18 mouse cellular contexts compared by ENCODE assay signal in the genomic region with DNA sequence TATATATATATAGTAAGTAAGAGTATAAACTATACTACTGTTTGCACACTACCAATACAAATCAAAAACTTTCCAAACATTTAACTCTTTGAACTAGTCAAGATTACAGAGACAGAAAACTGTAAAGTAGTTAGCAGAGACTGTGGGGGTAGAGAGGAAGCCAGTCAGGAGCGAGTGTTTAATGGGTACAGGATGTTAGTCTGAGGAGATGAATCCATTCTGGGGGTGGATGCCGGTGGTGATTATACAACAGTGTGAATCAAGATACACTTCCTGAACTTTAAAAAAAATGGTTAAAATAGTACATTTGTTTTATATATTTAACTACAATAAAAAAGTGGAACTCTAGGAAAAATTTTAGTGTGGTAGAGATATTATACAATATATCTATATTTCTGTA.
DNase-seq lines count a peak whose midpoint lies in the region; ATAC-seq lines count a peak whose summit lies in the region.
"Had no signal": no experiment of that assay in that cellular context is flagged by ENCODE, and none has a peak within 500 bp of the region (broad histone marks: within the 10 kb centered on the region; RNA-seq: fewer than 3 reads in every experiment).

No protein-coding gene starts in this region.

- no peak for DNase-seq in frontal cortex, postnatal 25 days (ENCODE audit: low spot score in 2 of 2)
- DNase-seq in right cerebral cortex, adult 18-20 months, result peak; percentile 56
- no peak for DNase-seq in right cerebral cortex, postnatal 4 days
- DNase-seq in thymus, postnatal 14 days, result peak; percentile 22
- DNase-seq in thymus, postnatal 10 days (ENCODE audit: low spot score in 2 of 2), result no peak
- DNase-seq in thymus, postnatal 4 days, result no peak
- DNase-seq: adrenal gland, adult 8-10 months; adrenal gland, postnatal 25 days; cerebellum, adult 18-20 months; cerebellum, adult 9-10 months; cerebellum, postnatal 14 days; gastrocnemius, postnatal 25 days; heart, adult 2 months had no signal

- peak; percentile 88 for ATAC-seq in frontal cortex, adult (ENCODE audit: low TSS enrichment)
- ATAC-seq: activated CD4-positive, CD25-positive, alpha-beta regulatory T cell, adult 4 months; forebrain, embryonic 13.5 days; forebrain, embryonic 16.5 days; hindbrain, embryonic 16.5 days had no signal

Comparison
In these comparisons a context has a peak if more than half of its experiments do, and no peak if none do; other contexts are left out.
1. DNase-seq: peak in right cerebral cortex, adult 18-20 months (single experiment) and thymus, postnatal 14 days (single experiment); none in frontal cortex, postnatal 25 days (0 of 2), right cerebral cortex, postnatal 4 days (single experiment), thymus, postnatal 10 days (0 of 2) and thymus, postnatal 4 days (single experiment).